Mouse (Mus musculus) forebrain, embryonic 16.5 days (tissue): ENCODE measurements around the gene Actr10. TPM values are rescaled to one million over a fixed set of nuclear protein-coding genes. Genes with fewer than 3 reads are reported as not detected.
A peak's percentile ranks its signal among the peaks of the same experiment; 100 is the strongest.

ENCODE experiments used
- ATAC-seq: fragments of 200-750 bp; cut with Nextera tagmentation; 2 replicates; pipeline ENCODE4 v1.8.0; 2017; ENCODE audit warnings: mild to moderate bottlenecking, moderate library complexity
- H3K27ac ChIP-seq: fragments of 300-500 bp; sonication (generic); 2 replicates; pipeline ENCODE4 v1.5.1; 2014; ENCODE audit warnings: low read length, control low read depth
- H3K27me3 ChIP-seq: fragments of 300-500 bp; sonication (generic); replicated peaks from 2 replicates; pipeline ENCODE4 v1.6.1; 2014; ENCODE audit warnings: low read length; ENCODE audit not compliant: control insufficient read depth, insufficient read depth
- H3K36me3 ChIP-seq: fragments of 300-500 bp; sonication (generic); 2 replicates; pipeline ENCODE4 v1.6.1; 2014; ENCODE audit not compliant: control insufficient read depth, insufficient read depth
- H3K4me1 ChIP-seq: fragments of 300-500 bp; sonication (generic); replicated peaks from 2 replicates; pipeline ENCODE4 v1.6.1; 2014; ENCODE audit warnings: low read length; ENCODE audit not compliant: control insufficient read depth, insufficient read depth
- H3K4me2 ChIP-seq: fragments of 300-500 bp; sonication (generic); 2 replicates; pipeline ENCODE4 v1.6.1; 2014; ENCODE audit warnings: mild to moderate bottlenecking, low read length, control low read depth
- H3K4me3 ChIP-seq: fragments of 300-500 bp; sonication (generic); replicated peaks from 2 replicates; pipeline ENCODE4 v1.5.1; 2014; ENCODE audit warnings: mild to moderate bottlenecking, low read length, control low read depth
- H3K9ac ChIP-seq: fragments of 300-500 bp; sonication (generic); replicated peaks from 2 replicates; pipeline ENCODE4 v1.6.1; 2014; ENCODE audit warnings: low read depth, low read length, control low read depth
- H3K9me3 ChIP-seq: fragments of 300-500 bp; sonication (generic); 2 replicates; pipeline ENCODE4 v1.6.1; 2016; ENCODE audit warnings: low read length; ENCODE audit not compliant: control insufficient read depth
- WGBS: fragments of 180-500 bp; shearing (Covaris S2); extraction: QIAGEN DNeasy Blood & Tissue Kit; methylation state at CpG from one replicate; pipeline ENCODE4 v1.1.7; 2014; 5-methylcytosine and 5-hydroxymethylcytosine counted together
- polyA plus RNA-seq: library from polyadenylated mRNA; unstranded; fragments of >200 nt; fragmentation: Nextera tagmentation; extraction: Ambion mirVana; gene quantifications from 2 replicates; pipeline ENCODE4 v1.2.1, GENCODE M21; 2015

Actr10 gene
- polyA plus RNA-seq, 1 experiment from 2014 or later, result 199 TPM

DNA sequence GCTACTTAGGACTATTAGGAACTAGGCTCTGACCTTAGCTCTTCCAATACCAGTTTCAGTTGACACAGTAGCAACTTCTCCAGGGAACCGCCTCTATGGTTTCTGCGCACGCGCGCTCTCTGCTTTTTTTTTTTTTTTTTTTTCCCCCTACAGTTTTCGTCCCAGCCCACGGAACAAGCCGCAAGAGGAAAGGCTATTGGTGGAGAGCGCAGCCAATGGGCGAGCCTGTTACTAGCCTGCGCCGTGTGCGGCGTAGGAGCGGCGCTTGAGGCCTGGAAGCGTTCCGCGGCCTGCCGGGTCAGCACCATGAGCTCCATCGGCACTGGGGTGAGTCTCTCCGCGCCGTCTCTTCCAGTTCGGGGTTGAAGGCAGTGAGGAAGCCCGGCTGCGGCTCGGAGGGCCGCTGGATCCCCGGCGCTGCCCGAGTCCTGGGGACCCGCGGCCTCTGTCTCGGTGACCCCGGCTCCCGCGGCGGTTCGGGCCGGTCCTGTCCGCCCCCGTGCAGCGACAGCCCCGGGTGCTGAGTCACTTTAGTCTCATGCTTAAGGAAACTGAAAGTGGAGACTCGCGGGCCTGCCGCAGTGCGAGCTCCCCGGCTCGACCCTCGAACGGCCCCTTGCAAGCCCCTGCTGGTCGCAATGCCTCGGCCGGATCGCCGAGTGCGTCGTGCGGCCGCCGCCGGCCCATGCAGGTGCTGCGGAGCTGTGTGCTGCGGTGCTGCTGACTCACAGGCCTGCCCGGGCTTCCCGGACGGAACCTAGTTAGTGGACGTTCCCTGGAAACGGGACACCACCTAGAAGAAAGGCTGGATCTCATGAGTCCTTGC is 37.0 kb downstream of the Actr10 start, which contains the start of gene Psma3:
Gene Psma3 (plus strand): TSS at position 181 of the 826 bp plus-strand sequence.
- Histone ChIP-seq H3K36me3 (0 out of 2 replicates have a peak, but pooled peaks cover under 1% of the 10 kb centered on the region), H3K4me2 (peak within 1 kb of the TSS; percentile 78), H3K27ac (peak within 1 kb of the TSS; percentile 94), H3K9me3 (no peaks in the 10 kb centered on the region), H3K4me3 (peak within 1 kb of the TSS; percentile 100), H3K9ac (peak within 1 kb of the TSS; percentile 99), H3K27me3 (no peaks in the 10 kb centered on the region), H3K4me1 (peaks cover 12% of the 10 kb centered on the region)
- under 1% methylated on average over 71 of the region's 71 CpGs for WGBS
- ATAC-seq, result peak; percentile 100

DNA sequence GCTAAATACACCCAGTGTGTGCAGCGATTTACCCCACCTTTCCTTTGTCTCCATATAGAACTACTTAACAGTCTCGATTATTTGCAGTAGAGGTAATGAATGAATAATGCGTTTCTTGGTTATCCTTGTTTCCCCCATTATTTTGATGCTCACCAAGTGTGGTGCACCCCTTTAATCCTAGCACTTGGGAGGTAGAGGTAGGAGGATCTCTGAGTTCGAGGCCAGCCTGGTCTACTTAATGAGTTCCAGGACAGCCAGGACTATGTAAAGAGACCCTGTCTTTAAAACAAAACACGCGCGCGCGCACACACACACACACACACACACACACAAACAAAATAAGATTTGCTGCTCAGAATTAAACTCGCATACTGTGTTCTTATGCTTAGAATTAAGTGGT is 37.7 kb downstream of the Actr10 start:
- H3K4me3 ChIP-seq, result peak overlapping the region; percentile 100
- peak overlapping the region; percentile 99 for H3K9ac ChIP-seq
- WGBS, result 24% methylated on average over 10 of the region's 10 CpGs
- peak overlapping the region; percentile 78 for H3K4me2 ChIP-seq
- H3K9me3 ChIP-seq, result no peaks in the 10 kb centered on the region
- 0 out of 2 replicates have a peak, but pooled peaks cover 5% of the 10 kb centered on the region for H3K36me3 ChIP-seq
- no peak for ATAC-seq
- peak overlapping the region; percentile 94 for H3K27ac ChIP-seq
- H3K27me3 ChIP-seq, result no peaks in the 10 kb centered on the region
- peaks cover 12% of the 10 kb centered on the region for H3K4me1 ChIP-seq

DNA sequence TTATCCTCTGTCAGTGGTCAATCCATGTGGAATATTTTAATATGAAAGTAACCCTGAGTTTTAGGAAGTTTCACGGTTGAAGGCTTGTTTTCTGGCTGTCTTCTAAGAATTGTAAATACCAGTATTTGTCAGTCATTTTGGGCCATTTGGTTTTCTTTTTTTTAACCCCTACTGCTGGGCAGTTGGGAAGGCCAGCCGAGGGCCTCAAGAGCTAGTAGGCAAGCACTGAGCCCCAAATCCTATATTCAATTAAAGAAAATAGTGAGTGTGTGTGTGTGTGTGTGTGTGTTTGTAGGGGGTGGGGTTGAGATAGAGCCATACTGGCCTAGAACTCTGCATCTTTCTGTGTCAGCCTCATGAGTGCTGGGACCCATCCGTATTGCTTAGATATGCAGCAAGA is 38.2 kb downstream of the Actr10 start:
- no peak for ATAC-seq
- no peaks in the 10 kb centered on the region for H3K9me3 ChIP-seq
- 68% methylated on average over 3 of the region's 3 CpGs for WGBS
- H3K27me3 ChIP-seq, result no peaks in the 10 kb centered on the region
- H3K36me3 ChIP-seq, result 0 out of 2 replicates have a peak, but pooled peaks cover 5% of the 10 kb centered on the region
- no peak overlapping the region for H3K27ac ChIP-seq
- peak overlapping the region; percentile 100 for H3K4me3 ChIP-seq
- H3K4me1 ChIP-seq, result peaks cover 12% of the 10 kb centered on the region
- H3K9ac ChIP-seq, result peak overlapping the region; percentile 5; the same call in 1 of the 2 replicates
- peak overlapping the region; percentile 78 for H3K4me2 ChIP-seq

DNA sequence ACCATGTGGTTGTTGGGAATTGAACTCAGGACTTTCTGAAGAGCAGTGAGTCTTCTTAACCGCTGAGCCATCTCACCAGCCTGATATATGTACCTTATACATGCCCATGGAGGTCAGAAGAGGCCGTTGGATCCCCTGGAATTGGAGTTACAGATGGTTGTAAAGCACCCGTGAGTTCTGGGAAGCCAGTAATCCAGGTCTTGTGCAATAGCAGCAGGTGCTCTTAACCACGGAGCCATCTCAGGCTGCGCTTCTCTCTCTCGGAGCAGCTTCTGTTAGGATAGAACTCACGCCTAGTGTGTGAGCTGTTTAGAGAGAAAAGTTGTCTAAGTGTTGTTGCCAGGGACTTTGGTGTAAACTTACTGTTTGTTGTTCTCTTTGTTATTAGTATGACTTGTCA is 40.7 kb downstream of the Actr10 start:
- Histone ChIP-seq H3K4me2 (no peak overlapping the region), H3K27ac (no peak overlapping the region), H3K9me3 (no peaks in the 10 kb centered on the region), H3K36me3 (0 out of 2 replicates have a peak, but pooled peaks cover 5% of the 10 kb centered on the region), H3K4me3 (no peak overlapping the region), H3K9ac (no peak overlapping the region), H3K27me3 (no peaks in the 10 kb centered on the region), H3K4me1 (peaks cover 12% of the 10 kb centered on the region)
- ATAC-seq, result no peak
- 93% methylated on average over 7 of the region's 7 CpGs for WGBS

DNA sequence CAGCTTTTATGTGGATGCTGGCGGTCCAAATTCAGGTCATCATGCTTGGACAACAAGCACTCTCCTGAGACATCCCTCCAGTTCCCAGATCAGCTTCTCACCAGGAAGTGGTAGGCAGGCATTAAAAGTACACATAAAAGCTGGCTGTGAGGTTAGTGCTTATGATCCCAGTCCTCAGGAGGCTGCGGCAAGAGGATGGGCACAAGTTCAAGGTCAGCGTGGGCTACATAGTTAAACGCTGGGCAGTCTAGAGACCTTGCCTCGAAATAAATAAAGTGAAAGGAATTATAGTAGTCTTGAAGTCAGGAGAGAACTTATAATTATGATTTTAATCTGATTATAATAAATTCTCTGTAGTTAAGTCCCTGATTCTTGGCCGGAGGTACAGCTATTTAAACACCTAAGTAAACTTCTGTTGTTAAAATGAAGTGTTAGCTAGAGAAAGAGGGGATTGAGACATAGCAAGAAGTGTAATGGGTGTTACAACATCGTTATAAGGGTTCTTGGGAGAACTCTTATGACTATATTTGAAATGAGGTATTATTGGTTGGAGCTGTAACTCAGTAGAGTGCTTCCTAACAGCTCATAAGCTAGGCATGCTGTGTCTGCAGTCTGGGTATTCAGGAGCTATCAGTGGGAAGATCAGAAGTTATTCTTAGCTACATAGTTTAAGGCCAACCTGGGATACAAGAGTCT is 47.3 kb downstream of the Actr10 start:
- peaks cover 38% of the 10 kb centered on the region for H3K36me3 ChIP-seq

DNA sequence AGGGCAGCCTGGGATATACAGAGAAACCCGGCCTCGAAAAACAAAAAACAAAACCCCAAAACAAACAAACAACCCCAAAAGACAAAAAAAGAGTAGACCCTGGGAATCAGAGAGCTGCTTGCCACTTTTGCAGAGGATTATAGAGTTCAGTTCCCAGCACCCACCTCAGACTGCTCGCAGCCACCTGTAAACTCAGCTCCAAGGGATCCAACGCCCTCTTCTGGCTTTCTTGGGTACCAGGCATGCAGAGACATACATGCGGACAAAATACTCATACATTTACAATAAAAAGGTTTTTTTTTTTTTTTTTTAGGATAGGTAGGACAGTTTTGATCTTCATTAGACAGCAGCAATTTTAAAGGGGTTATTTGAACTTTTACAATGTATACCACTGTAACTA is 59.6 kb downstream of the Actr10 start:
- Histone ChIP-seq H3K36me3 (peaks cover 16% of the 10 kb centered on the region), H3K9ac (no peak overlapping the region), H3K27me3 (no peaks in the 10 kb centered on the region), H3K9me3 (no peaks in the 10 kb centered on the region), H3K4me1 (peaks cover 2% of the 10 kb centered on the region; the same call in 1 of the 2 replicates), H3K4me2 (no peak overlapping the region), H3K4me3 (no peak overlapping the region), H3K27ac (no peak overlapping the region)
- no peak for ATAC-seq
- 93% methylated on average over 5 of the region's 5 CpGs for WGBS

More for the DNA sequence above, 47.3 kb downstream of the Actr10 start:
- Histone ChIP-seq H3K4me2 (no peak overlapping the region), H3K4me3 (no peak overlapping the region), H3K4me1 (no peaks in the 10 kb centered on the region), H3K9ac (no peak overlapping the region), H3K27ac (no peak overlapping the region), H3K9me3 (no peaks in the 10 kb centered on the region), H3K27me3 (no peaks in the 10 kb centered on the region)
- WGBS, result 96% methylated on average over 7 of the region's 7 CpGs
- no peak for ATAC-seq

DNA sequence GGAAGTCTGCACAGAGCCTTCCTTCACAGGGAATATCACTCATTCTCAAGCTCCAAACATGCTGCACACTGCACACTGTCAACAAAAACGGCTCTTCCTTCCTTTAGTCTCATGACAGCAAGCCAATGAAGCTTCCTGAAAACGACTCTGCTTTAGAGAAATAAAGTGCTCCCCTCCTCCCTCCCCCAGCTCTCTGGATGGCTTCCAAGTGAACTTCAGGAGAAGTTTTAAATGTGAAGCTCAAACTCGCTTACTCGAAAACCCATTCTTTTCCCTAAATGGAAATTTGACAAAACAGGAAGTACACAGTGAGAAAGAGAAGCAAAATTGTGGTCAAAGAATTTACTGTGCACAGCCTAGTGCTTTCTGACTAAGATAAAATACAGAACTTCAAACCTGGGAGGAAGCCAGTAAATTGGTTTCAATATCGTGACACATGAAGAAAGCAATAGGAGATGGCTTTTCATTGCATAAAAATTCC is 61.8 kb downstream of the Actr10 start:
- Histone ChIP-seq H3K27ac (no peak overlapping the region), H3K36me3 (peaks cover 12% of the 10 kb centered on the region), H3K9ac (no peak overlapping the region), H3K27me3 (no peaks in the 10 kb centered on the region), H3K4me2 (no peak overlapping the region), H3K4me1 (peaks cover 2% of the 10 kb centered on the region; the same call in 1 of the 2 replicates), H3K9me3 (no peaks in the 10 kb centered on the region), H3K4me3 (no peak overlapping the region)
- WGBS, result 27% methylated on average over 5 of the region's 5 CpGs
- ATAC-seq, result no peak

DNA sequence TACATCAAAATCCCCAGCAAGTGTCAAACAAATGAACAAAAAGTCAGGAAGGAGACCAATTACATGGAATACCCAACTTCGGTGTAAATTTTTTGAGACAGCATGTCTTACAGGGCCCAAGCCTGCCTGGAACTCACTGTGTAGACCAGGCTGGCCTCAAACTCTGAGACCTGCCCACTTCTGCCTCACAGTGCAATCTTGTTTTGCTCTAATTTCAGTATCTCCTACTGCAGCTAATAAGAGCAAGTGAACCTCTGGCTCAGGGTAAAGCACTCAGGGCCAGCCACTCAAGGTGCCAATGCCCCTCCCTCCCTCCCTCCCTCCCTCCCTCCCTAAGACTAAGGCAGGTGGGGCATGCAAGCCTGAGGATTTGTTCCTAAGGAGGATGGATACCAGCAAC is 62.7 kb downstream of the Actr10 start:
- Histone ChIP-seq H3K4me3 (no peak overlapping the region), H3K4me1 (peaks cover 2% of the 10 kb centered on the region; the same call in 1 of the 2 replicates), H3K27me3 (no peaks in the 10 kb centered on the region), H3K27ac (no peak overlapping the region), H3K9ac (no peak overlapping the region), H3K9me3 (no peaks in the 10 kb centered on the region), H3K36me3 (peaks cover 20% of the 10 kb centered on the region), H3K4me2 (no peak overlapping the region)
- ATAC-seq, result no peak
- WGBS, result 92% methylated on average over 1 of the region's 1 CpGs

DNA sequence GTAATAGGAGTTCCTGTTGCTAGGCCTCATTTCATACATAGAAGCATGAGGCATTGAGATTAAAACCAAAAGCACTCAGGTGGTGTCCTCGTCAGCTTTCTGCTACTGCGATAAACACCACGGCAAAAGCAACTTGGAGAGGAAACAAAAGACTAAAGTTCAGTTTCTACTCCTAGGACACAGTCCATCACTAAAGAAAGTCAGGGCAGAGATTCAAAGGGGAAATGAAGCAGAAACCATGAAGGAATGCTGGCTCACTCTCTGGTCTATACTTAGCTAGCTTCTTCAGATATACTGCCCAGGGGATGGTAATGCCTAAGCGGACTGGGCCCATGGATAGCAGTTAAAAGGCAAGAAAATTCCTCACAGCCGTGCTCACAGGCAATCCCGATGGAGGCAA is 63.8 kb downstream of the Actr10 start:
- H3K9me3 ChIP-seq, result no peaks in the 10 kb centered on the region
- no peak overlapping the region for H3K27ac ChIP-seq
- peaks cover 2% of the 10 kb centered on the region; the same call in 1 of the 2 replicates for H3K4me1 ChIP-seq
- peaks cover 22% of the 10 kb centered on the region for H3K36me3 ChIP-seq
- WGBS, result 77% methylated on average over 6 of the region's 6 CpGs
- H3K4me3 ChIP-seq, result no peak overlapping the region
- no peak overlapping the region for H3K9ac ChIP-seq
- no peaks in the 10 kb centered on the region for H3K27me3 ChIP-seq
- ATAC-seq, result no peak
- H3K4me2 ChIP-seq, result no peak overlapping the region
